In the genomic region with DNA sequence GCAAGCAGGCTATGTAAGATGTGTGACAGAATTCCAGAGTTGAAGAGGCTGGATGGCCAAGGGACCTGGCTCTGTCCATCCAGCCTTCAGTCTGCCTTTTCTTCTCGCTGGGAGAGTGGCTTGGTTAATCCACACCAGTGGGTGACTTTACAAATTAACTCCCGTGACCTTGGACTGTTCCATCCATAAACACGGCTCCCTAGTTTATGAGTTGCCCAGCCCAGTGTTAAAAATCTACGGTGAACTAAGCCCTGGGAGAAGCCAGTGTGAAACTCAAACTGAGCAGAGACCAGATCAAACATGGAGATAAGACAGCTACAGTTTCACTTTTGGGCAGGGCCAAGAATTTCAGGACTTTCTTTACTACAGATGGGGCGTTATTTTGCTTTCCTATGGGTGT, we compare ENCODE assay signal across 13 mouse cellular contexts. TPM values are rescaled to one million over a fixed set of nuclear protein-coding genes. Genes with fewer than 3 reads are reported as not detected.
DNase-seq lines count a peak whose midpoint lies in the region; ATAC-seq and TF ChIP-seq lines count a peak whose summit lies in the region.
"Had no signal": no experiment of that assay in that cellular context is flagged by ENCODE, and none has a peak within 500 bp of the region (broad histone marks: within the 10 kb centered on the region; RNA-seq: fewer than 3 reads in every experiment).

No protein-coding gene starts in this region.

- no peak for TF ChIP-seq CTCF in lung, adult 2 months (IDR thresholded peaks at IDR 0.05; ENCODE audit: insufficient read depth, low read length)
- TF ChIP-seq CTCF in intestine, postnatal 0 days (IDR thresholded peaks at IDR 0.05; ENCODE audit: low read depth) = no peak
- TF ChIP-seq CTCF in gastrocnemius, adult 2 months (IDR thresholded peaks at IDR 0.05) = no peak

- no peak for TF ChIP-seq POLR2A in lung, adult 2 months (IDR thresholded peaks at IDR 0.05; ENCODE audit: borderline replicate concordance, extremely low read depth, low read depth, low read length)

- H3K9ac ChIP-seq in lung, embryonic 16.5 days (ENCODE audit: low read length) = no peak overlapping the region
- H3K9ac ChIP-seq in intestine, postnatal 0 days (ENCODE audit: low read depth, low read length) = no peak overlapping the region
- no peak overlapping the region for H3K9ac ChIP-seq in midbrain, embryonic 14.5 days (replicated peaks; ENCODE audit: low read length)

- 30% methylated on average over 5 of the region's 5 CpGs for WGBS in lung, embryonic 16.5 days
- WGBS in lung, adult 2 months = 36% methylated on average over 5 of the region's 5 CpGs
- WGBS in intestine, postnatal 0 days = 23% methylated on average over 5 of the region's 5 CpGs
- WGBS in large intestine, adult 2 months = 22% methylated on average over 5 of the region's 5 CpGs
- 73% methylated on average over 5 of the region's 5 CpGs for WGBS in midbrain, embryonic 14.5 days

- intact Hi-C loops in gastrocnemius, adult 2 months (cut with DNase I) = no loop called here

- no peak overlapping the region for H3K4me2 ChIP-seq in lung, embryonic 16.5 days (ENCODE audit: low read depth, low read length)
- H3K4me2 ChIP-seq in intestine, postnatal 0 days (replicated peaks; ENCODE audit: low read depth) = peak overlapping the region; percentile 24; the same call in 1 of the 2 replicates
- H3K4me2 ChIP-seq in midbrain, embryonic 14.5 days (ENCODE audit: low read length) = no peak overlapping the region

- H3K4me1 ChIP-seq in lung, embryonic 16.5 days (replicated peaks; ENCODE audit: control insufficient read depth, insufficient read depth, low read length) = peaks cover 21% of the 10 kb centered on the region
- H3K4me1 ChIP-seq in lung, adult 2 months (ENCODE audit: control insufficient read depth, insufficient read depth, low read length) = peaks cover 18% of the 10 kb centered on the region
- 0 out of 2 replicates have a peak, but pooled peaks cover 8% of the 10 kb centered on the region for H3K4me1 ChIP-seq in intestine, postnatal 0 days (replicated peaks; ENCODE audit: control insufficient read depth, insufficient read depth, low read length)
- no peaks in the 10 kb centered on the region for H3K4me1 ChIP-seq in midbrain, embryonic 14.5 days (ENCODE audit: control insufficient read depth, insufficient read depth, low read length)

- ATAC-seq in lung, embryonic 16.5 days (ENCODE audit: low read depth) = no peak
- peak; percentile 18; the same call in 1 of the 2 replicates for ATAC-seq in intestine, postnatal 0 days
- ATAC-seq in midbrain, embryonic 14.5 days (ENCODE audit: low FRiP score, low TSS enrichment) = no peak
- ATAC-seq: forebrain, embryonic 16.5 days had no signal

- peak overlapping the region; percentile 48 for H3K27ac ChIP-seq in lung, embryonic 16.5 days (ENCODE audit: low read length)
- H3K27ac ChIP-seq in intestine, postnatal 0 days (ENCODE audit: low read depth, low read length) = peak overlapping the region; percentile 55
- no peak overlapping the region for H3K27ac ChIP-seq in gastrocnemius, adult 2 months
- no peak overlapping the region for H3K27ac ChIP-seq in midbrain, embryonic 14.5 days (replicated peaks; ENCODE audit: low read depth, low read length)

- no peaks in the 10 kb centered on the region for H3K9me3 ChIP-seq in lung, embryonic 16.5 days (ENCODE audit: control insufficient read depth, low read length)
- H3K9me3 ChIP-seq in intestine, postnatal 0 days (ENCODE audit: control insufficient read depth) = no peaks in the 10 kb centered on the region
- no peaks in the 10 kb centered on the region for H3K9me3 ChIP-seq in midbrain, embryonic 14.5 days (ENCODE audit: control insufficient read depth, low read length)

- no peak for DNase-seq in lung, adult 2 months
- DNase-seq in large intestine, adult 2 months (ENCODE audit: low read depth, low spot score) = peak; percentile 93
- DNase-seq in spleen, postnatal 14 days (ENCODE audit: low spot score in 2 of 2) = no peak
- DNase-seq in retina, embryonic 14.5 days (ENCODE audit: low spot score) = no peak
- no peak for DNase-seq in gastrocnemius, adult 2 months
- DNase-seq in midbrain, embryonic 14.5 days = no peak
- DNase-seq: embryo, embryonic 11 days; heart, adult 18-20 months; lung, postnatal 4 days; right cerebral cortex, adult 18-20 months had no signal

- H3K4me3 ChIP-seq in lung, embryonic 16.5 days (ENCODE audit: low read length) = no peak overlapping the region
- H3K4me3 ChIP-seq in lung, adult 2 months (replicated peaks; ENCODE audit: extremely low read depth, low read depth, low read length) = no peak overlapping the region
- H3K4me3 ChIP-seq in intestine, postnatal 0 days (ENCODE audit: low read depth, low read length) = no peak overlapping the region
- H3K4me3 ChIP-seq in gastrocnemius, adult 2 months = no peak overlapping the region
- H3K4me3 ChIP-seq in midbrain, embryonic 14.5 days (replicated peaks; ENCODE audit: low read depth, low read length) = no peak overlapping the region

- no peaks in the 10 kb centered on the region for H3K27me3 ChIP-seq in lung, embryonic 16.5 days (ENCODE audit: control insufficient read depth, insufficient read depth, low read depth, low read length)
- H3K27me3 ChIP-seq in intestine, postnatal 0 days (replicated peaks; ENCODE audit: control insufficient read depth, insufficient read depth, low read length) = no peaks in the 10 kb centered on the region
- H3K27me3 ChIP-seq in midbrain, embryonic 14.5 days (ENCODE audit: control insufficient read depth, insufficient read depth, low read length) = no peaks in the 10 kb centered on the region

- H3K36me3 ChIP-seq in lung, embryonic 16.5 days (ENCODE audit: control insufficient read depth, insufficient read depth, low read length) = no peaks in the 10 kb centered on the region
- H3K36me3 ChIP-seq in intestine, postnatal 0 days (ENCODE audit: control insufficient read depth, insufficient read depth) = no peaks in the 10 kb centered on the region
- H3K36me3 ChIP-seq in midbrain, embryonic 14.5 days (ENCODE audit: control insufficient read depth, insufficient read depth, low read length) = no peaks in the 10 kb centered on the region

RNA-seq across cellular contexts. Expression of a gene that starts 19.9 kb away (rescaled TPM):
- polyA plus RNA-seq in lung, embryonic 16.5 days (2015; fragmentation: Nextera tagmentation; extraction: Ambion mirVana) = 157 and 162 TPM in 2 replicates
- 124 and 140 TPM in 2 replicates for polyA plus RNA-seq in lung, adult 2 months (2012; rRNA removed)
- 82.1 and 88.1 TPM in 2 replicates for polyA plus RNA-seq in intestine, postnatal 0 days (2015; fragmentation: Nextera tagmentation; extraction: Ambion mirVana)
- 167 and 291 TPM in 2 replicates for polyA plus RNA-seq in large intestine, adult 2 months (2012; rRNA removed)
- total RNA-seq in gastrocnemius, adult 2 months (2021) = under 1 TPM; 0.17 to 0.51 TPM
- 0.26 and 1.9 TPM in 2 replicates for polyA plus RNA-seq in midbrain, embryonic 14.5 days (2014; fragmentation: Nextera tagmentation; extraction: Ambion mirVana)

RNA-seq across cellular contexts. Expression of a gene that starts 49.8 kb away (rescaled TPM):
- 10.5 and 19.9 TPM in 2 replicates for polyA plus RNA-seq in lung, embryonic 16.5 days (2015; fragmentation: Nextera tagmentation; extraction: Ambion mirVana)
- 21.8 and 38.0 TPM in 2 replicates for polyA plus RNA-seq in lung, adult 2 months (2012; rRNA removed)
- 8.8 and 9.2 TPM in 2 replicates for polyA plus RNA-seq in intestine, postnatal 0 days (2015; fragmentation: Nextera tagmentation; extraction: Ambion mirVana)
- polyA plus RNA-seq in large intestine, adult 2 months (2012; rRNA removed) = 106 and 113 TPM in 2 replicates
- 100 to 1,000 TPM in 1 of 2 experiments, 10 to 100 TPM in 1; 92.2 to 103 TPM for total RNA-seq in gastrocnemius, adult 2 months (2021)
- 6.4 and 8.2 TPM in 2 replicates for polyA plus RNA-seq in midbrain, embryonic 14.5 days (2014; fragmentation: Nextera tagmentation; extraction: Ambion mirVana)

RNA-seq across cellular contexts. Expression of a gene that starts 59.9 kb away (rescaled TPM):
- polyA plus RNA-seq in lung, embryonic 16.5 days (2015; fragmentation: Nextera tagmentation; extraction: Ambion mirVana) = 10.2 and 10.5 TPM in 2 replicates
- polyA plus RNA-seq in lung, adult 2 months (2012; rRNA removed) = 4.3 and 5.9 TPM in 2 replicates
- 1.7 and 1.9 TPM in 2 replicates for polyA plus RNA-seq in intestine, postnatal 0 days (2015; fragmentation: Nextera tagmentation; extraction: Ambion mirVana)
- polyA plus RNA-seq in large intestine, adult 2 months (2012; rRNA removed) = 1.8 and 2.8 TPM in 2 replicates
- 10 to 100 TPM; 12.2 to 12.7 TPM for total RNA-seq in gastrocnemius, adult 2 months (2021)
- polyA plus RNA-seq in midbrain, embryonic 14.5 days (2014; fragmentation: Nextera tagmentation; extraction: Ambion mirVana) = 3.7 and 5.6 TPM in 2 replicates

Comparison
In these comparisons a context has a peak if more than half of its experiments do, and no peak if none do; other contexts are left out.
1. H3K27ac ChIP-seq: peak in lung, embryonic 16.5 days (single experiment) and intestine, postnatal 0 days (single experiment); none in gastrocnemius, adult 2 months (single experiment) and midbrain, embryonic 14.5 days (single experiment).
2. RNA of a gene that starts 19.9 kb away (polyA plus RNA-seq): 167 to 291 TPM in large intestine, adult 2 months, 157 to 162 TPM in lung, embryonic 16.5 days, 124 to 140 TPM in lung, adult 2 months and 82.1 to 88.1 TPM in intestine, postnatal 0 days; 0.26 to 1.9 TPM in midbrain, embryonic 14.5 days; every median in the first group is over 10 times any median in the second.